Mouse (Mus musculus) kidney, adult 9 months (tissue): ENCODE data around the gene Vdr.

ENCODE experiments used
- DNase-seq: peaks from one replicate; pipeline ENCODE4 v3.0.0; 2022

Gene Vdr

DNA sequence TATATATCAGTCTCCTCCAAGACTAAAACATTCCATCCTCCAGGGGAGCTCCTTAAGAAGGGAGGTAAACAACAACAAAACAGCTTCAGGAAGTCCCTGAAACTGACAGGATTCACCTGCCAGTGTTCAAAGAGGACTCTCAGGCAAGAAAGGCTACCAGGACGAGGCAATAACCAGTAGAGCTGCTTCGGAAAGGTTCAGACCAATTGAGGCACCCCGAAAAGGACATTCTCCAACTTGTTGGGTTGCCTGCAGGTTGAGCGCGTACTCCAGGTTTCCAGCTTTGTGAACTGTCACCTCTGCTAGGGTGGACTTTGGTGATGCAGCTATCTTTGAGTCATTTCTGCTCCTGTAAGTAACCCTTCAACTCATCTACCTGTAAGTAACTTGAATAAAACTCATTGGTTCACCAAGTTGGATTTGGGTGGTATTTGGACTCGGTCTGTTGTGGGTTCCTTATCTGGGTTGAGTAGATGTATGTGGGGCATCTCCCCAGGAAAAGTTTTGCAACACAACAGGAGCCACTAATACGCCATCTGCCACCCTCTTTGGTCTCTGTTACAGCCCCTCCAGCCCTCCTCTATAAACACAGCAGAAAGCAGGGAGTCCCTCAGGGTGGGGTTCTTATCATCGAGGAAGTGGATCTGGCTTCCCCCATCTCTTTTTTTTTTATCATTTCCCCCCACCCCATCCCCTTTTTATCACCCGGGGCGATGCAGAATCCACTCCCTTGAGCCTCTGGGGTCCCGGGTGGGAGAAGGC, 64.1 kb downstream of the Vdr start:
- no peak for DNase-seq

DNA sequence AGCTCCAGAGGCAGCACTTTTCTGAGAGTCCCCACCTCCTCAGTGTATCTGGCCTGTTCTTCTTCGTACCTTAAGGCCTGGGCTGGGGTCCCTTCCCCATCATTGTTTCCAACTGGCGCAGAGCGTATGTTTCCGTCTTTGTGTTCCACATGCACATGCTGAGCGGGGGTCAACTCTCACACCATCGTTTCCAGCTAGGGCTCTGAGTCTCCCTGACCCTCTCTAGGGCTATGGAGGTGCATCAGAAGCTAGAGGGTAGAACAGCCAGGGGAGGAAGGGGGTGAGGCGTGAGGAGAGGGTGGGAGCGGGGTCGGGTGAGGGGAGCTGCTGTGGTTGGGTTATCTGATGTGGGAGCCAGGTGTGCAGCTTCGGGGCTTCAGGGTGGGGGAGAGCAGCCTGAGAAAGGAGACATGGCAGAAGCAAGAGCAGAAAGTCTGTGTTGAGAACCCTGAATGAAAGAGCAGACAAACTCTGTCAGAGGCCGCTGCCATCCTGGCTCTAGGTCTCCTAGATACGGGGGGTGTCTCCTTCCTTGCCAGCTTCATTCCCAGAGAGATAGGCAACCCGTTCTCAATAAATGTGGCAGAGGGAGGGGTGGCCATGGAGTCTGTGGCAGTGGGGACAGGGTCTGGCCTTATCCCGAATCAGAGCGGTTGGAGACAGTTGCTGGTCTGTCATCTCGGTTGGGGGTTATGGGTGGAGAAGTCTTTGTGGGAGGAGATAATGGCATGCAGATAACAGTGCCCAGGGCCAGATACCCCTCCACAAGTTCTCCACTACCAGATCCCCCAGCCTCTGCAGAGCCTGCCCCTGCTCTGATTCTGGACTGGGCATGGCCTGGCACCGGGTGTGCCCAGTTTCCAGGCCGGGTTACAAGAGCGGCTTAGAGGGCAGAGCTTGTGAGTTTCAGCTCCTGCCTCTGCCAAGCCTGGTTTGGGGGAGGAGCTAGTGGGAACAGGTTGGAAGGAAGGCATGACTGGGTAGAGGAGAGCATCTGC, 66.1 kb downstream of the Vdr start, which contains the start of gene Hdac7:
TSS of gene Hdac7 (minus strand) at position 466 of the 998 bp plus-strand sequence.
- DNase-seq, result no peak

DNA sequence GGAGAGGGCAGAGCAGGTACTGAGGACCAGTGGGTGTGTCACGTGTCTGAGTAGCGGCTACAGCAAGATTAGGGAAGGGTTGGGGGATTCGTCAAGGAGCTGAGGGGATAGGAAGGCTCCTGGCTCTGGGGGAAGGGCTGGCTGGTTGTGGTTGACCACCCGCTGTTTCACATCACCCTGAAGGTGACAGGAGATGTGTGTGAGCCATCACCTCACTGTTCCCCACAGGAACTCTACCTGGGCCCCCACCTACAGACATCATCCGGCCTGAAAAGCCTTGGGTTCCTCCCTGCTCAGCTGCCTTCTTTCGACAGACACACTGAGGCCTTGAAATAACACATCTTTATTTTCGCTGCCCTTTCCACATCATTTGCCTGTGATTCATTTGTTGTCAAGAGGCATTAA, 67.2 kb downstream of the Vdr start:
- DNase-seq, result no peak

DNA sequence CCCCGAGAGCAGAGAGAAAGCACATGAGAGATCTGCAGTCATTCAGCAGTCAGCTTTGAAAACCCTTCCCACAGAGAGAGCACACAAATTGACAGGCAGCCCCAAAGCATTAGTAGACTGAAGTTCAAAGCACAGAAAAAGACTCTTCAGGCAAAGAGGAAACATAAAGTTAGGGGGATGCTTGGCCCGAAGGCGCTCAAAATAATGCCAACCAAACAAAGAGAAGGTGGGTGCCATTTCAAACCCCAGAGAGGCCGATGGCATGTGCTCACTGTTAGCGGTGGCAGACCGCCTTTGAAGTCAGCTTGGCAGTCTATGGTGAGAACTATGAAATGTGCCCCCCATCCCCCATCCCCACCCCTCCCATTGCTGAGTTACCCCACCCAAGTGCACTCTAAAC, 68.4 kb downstream of the Vdr start:
- no peak for DNase-seq

DNA sequence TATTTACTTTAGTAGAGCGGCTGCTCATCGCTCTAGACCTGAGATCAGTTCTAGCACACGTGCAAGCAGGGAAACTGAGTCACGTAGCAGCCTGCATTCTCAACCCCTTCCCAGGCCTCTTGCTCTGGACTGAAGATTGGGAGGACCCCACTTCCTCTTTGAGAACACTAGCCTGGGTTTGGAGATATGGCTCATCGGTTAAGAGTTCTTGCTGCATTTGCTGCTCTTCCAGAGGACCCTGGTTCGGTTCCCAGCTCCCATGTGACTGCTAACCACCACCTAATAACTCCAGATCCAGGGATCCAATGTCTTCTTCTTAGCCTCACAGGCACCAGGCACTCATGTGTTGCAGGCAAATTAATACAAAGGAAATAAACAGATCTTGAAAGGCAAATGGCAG, 69.0 kb downstream of the Vdr start:
- DNase-seq, result no peak

DNA sequence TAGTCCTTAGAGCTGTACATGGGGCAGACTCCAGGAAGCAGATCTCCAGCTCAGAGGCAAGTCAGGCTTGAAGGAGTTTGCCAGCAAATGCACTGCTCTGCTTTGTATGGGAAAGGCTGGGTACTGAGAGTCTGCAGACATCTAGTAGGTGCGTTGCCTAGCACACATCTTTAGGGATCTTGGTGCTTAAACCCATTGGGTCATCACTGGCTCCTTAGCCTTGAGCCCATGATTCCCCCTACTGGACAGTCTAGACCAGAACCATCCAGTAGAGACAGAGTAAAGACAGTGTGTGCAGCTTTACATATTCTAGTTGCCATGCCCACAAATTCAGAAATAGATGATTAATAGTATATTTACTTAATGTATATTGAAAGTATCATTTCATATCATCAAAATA, 69.6 kb downstream of the Vdr start:
- DNase-seq, result no peak

DNA sequence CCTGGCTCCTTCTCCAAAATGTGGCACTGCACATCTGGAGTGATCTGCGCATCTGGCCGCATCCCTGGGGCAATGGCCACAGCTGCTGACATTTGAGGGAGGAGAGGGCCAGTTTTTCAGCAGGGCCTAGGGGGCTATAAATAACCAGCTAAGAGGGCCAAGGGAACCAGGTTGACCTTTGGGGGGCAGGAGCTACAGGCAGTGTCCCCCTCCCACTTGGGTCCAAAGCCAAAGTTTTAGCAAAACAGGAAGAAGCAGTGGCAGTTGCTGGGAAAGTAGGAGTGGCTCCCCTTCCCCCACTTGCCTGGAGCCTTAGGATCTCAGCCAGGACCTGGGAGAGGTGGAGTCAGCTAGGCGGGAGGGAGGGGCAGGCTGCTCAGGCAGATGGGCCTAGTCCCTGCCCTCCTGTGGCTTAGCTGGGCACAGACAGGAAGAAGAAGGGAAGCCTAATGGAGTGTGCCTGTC, 70.4 kb downstream of the Vdr start:
- peak; percentile 90 for DNase-seq

DNA sequence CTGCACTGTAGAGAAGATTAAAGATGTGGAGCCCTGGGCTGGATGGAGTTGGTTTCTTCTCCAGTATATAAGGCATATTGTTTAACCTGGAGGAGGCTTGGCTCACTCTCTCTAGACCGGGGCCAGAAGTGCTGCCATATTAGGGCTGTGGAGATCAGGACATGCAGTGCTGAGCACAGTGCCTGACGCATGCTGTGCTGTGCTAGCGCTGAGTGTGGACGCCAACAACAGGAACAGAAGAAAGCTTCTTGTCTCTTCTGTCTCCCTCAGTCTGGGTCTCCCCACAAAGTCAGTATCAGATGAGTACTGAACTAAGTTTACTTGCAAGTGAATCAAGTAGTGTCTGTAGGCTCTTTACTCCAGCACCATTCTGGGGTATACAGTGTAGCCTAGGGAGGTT, 71.0 kb downstream of the Vdr start:
- no peak for DNase-seq

DNA sequence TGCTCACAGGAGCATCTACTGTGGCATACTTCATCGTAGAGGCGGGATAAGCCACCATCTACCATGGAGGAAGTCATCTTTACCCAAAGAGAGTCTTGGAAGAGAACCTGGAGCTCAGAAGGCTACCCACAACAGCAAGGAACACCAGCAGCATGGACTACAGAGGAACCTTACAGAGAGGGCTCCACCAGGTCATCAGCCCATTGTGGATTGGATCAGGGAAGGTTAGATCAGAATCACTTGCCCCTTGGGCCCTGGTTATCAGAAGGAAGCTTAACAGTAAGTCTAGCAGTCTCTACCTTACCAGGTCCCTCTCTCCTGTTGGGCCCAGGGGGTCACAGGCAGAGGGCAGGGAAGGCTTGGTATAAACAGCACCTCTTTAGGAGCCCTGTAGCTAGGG, 71.4 kb downstream of the Vdr start:
- DNase-seq, result no peak

DNA sequence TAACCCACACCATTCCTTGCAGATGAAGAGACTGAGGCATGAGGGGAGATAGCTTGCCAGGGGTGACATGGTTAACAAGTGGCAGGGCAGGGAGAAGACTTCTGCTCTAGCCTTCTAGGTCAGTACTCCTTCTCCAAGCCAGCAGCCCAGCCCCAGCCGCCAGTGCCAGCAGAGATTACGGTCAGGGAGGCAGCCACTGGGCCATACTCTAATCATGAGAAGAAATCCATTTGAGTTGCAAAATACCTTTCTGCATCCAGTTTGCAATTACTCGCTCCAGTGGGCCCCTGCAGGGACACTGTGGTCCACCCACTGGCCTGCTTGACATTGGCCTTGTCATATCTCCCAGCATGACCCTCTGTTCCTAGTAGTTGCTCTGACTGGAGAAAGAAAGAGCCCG, 72.0 kb downstream of the Vdr start:
- no peak for DNase-seq

DNA sequence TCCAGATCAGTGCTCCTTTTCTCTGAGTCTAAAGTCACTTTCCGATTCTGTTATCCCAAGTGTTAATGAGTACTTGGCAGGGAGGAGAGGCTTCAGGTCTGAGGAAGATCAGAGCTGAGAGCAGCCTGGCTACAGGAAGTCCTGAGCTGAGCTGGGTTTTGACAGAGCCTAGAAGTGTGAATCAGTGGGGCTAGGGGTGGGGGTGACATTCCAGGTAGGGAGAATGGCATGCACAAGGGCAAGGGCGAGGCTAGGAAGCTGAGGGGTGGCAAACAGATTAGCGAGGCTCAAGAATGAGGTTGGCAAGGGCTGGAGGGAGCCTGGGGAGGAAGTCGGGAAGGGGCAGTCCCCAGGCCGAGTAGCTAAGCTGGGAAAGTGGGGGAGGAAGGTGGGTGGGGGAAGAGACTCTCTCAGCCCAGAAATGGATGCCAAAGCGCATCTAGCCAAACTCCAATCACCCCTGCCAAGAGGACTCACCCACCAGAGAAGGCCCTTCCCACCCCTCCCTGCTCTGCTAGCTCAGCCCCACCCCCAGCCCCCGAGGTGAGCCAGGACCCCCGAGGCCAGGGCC, 72.9 kb downstream of the Vdr start:
- no peak for DNase-seq

DNA sequence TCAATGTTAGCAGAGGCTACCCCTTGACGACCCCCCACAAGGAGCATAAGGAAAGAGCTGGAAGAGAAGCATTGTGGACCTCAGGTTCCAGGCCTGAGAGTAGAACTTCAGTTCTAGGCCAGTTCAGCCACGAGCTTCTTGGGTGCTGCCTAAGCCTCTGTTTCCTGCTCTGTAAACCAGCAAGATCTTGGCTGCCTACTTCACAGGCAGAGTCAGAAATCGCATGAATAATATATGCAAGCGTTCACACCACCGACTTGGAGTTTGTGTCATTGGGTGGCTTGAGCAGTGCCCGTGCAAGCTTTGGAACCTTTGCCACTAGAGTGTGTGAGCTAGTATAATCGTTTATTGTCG, 73.6 kb downstream of the Vdr start:
- DNase-seq, result no peak

DNA sequence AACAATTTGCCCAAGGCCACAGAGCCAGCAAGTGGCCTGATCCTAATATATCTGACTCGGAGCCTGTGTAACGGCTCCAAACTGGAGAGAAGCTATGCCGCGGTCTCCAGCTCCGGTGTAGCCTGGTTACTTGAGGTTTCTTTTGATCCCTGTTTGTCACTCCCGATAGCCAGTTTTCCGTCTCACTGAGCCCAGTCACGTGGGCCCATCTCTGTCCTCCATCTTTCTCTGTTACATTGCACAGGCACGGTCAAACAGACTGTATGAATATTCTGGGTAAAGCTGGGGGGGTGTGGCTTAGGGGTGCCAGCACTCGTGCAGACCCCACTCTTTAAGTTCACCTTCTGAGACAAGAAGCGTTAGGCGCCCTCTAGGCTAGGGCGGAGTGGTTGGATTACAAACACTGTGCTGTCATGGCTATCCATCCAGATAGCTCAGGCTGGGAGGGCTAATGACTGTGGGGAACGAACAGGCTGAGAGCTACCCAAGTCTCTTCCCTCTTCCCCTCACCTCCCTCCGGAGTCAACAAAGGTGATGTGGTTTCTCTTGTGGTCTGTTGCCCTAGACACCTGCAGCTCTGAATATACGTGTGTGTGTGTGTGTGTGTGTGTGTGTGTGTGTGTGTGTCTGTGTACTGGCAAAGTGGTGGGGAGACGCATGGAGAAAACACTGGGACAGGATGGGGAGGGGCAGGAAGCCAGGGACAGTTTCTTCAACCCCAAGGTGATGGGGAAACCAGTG, 74.1 kb downstream of the Vdr start:
- no peak for DNase-seq

DNA sequence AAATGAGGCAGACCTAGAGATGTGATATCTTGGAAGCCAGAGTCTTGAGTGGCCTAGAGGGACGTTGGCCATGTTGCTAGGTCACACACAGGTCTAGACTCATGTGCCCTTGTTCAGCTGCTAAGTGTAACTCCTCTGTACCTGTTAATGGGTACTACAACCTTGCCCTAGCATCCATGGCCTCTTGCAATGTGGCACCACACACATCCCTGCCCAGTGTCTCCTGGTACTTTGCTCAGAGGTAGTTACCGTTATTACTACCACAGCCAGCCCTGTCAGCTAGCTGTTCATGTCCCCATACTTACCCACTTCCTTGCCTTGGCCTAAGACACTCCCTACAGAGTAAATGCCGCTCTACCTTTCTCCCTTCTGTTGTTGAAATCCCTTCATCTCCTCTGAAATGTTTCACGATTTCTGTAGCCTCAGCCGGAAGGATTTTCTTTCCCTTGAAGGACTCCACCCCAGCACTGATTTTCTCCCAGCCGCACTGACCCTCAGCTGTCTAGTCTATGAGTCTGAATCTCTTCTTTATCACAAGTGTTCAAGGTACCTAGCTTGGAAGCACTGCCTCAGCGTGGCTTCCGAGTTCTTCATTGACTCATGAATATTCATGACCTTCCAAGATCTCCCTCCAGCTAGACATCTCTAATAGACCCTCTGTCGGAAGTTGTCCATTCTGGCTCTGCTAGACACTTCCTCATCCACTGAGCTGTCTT, 77.5 kb downstream of the Vdr start:
- no peak for DNase-seq

DNA sequence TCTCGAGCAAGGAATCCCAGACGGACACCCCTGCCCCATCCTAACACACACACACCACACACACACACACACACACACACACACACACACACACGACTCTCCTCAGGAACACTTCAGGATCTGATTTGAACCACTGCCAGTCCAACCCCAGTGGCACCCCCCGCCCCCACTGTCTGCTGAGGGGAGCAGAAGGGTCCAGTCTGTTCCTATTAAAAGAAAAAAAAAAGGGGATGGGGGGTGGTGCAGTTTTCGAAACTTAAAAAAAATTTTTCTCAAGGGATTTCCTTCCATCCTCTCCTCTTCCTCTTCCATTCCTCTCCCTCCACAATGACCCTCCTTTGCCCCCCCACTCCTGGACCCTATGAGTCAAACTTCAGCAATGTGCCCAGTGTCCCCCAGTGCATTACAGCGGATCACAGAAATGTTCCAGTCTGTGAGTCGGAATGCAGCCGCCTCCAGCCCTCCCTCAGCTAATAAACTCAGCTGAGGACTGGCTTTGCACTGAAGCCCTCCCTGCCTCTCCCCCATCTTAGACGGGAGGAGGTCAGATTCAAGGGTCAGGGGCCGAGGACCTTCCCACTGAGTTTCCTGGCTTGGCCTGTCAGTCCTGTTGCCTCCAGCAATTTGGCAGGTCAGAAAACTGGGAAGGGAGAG, 78.3 kb downstream of the Vdr start:
- DNase-seq, result peak; percentile 63

DNA sequence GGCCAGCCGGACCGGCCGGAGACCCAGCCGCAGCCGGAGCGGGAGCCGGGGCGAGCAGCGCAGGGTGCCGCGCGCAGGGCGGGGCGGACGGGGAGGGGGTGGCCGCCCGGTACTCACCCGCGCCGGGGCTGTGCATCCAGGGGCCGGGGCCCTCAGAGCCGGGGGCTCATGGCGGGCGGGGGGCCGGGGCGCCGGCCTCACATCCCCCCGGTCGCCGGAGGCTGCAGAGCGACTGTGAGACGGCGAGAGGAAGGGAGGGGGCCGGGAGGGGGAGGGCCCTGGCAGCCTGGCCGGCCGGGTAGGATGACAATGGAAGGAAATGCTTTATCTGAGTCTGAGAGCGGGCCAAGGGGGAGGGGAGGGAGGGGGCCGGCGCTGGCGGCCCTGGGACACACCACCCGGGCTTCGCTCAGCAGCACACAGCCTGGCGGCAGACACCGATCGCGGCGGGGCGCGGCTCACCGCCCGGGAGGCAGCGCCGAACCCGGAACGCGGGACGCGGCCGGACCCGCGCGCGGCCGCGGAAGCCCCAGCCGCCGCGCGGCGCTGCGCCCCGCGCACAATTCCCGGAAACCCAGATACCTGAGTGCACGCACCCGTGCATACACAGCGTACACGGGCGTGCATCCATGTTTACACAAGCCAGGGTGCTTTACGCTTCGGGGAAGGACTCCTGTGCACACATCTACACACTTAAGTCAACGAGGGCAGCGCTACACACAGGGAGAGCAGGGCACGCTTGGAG, 79.0 kb downstream of the Vdr start:
- DNase-seq, result peak; percentile 61

DNA sequence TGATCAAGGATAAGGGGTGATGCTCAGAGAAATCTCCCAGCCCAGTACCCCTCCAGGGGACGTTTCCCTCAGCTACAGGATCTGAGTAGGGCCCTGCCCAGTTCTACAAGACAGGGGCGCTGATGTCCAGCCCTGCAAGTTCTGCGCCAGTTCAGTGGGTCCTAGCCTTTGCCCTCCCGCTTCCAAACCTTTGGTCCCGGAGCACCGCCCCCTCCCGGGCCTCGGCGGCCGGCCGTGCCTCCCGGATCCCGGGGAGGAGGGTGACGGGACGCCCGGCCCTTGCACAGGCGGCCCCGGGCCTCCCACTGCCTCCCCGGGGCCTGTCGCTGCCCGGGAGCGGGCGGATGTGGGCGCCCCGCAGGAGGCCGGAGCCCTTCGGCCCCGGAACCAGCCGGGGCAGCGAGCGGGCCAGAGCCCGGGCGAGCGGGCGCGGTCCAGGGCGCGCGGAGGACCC, 79.6 kb downstream of the Vdr start:
- peak; percentile 77 for DNase-seq

DNA sequence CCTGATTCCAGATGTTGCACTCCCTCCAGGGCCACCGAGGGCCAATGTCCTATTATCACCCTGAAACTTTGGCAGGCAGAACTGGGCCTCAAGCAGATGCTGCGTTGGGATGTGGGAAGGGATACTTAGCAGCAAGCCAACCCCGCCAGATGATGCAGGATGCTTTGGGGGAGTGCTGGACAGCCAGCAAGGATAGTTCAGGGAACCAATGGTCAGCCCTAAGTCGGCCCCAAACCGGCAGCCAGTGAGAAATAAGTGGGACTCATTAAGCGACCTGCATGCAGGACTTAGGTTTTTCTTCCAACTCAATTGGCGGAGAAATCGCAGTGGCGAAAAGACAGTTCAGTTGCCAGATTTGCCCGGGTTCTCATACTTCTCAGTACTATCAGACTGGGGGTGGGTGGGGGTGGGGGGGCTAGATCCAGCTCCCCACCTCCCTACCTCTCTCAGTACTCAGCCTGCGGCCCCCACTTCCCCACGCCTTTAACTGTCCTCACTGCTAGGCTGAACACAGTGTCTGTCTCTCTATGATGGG, 80.1 kb downstream of the Vdr start:
- no peak for DNase-seq

DNA sequence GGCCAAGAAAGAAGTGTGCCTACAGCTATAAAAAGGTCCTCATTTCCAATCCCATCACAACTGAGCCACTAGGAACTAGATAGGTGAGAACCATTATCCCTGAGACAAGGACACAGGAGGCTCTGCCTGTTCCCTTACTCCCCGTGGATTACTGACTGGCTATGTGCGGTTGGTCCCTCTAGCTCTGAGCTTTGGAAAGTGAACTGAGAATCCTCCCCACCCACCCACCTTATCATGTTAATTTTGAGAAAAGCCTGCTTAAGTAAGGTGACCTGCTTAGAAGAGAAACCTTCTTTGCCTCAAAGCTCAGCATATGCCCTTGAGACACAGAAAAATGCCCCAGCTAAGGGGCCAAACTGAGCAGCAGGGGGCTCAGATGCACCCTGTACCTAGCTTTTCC, 81.0 kb downstream of the Vdr start:
- DNase-seq, result no peak

DNA sequence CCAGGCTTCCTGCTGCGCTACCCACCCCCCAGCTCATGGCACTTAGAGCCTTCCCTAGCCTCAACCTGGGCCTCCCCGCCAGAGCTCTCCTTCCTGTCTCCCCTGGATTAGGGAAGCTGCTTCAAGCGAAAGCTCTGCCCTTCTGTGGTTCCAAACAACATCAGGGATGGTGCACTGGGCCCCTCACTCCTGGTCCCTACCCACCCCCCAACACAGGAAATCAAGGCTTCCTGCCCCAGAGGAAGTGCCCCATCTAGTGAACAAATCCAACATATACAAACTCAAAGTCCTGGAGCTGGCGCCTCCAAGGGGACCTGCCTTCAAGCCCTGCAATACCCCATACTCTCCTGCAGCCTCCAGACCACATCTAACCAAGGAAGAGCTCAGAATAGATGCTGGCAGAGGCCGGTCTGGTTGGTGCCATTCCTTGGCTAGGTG, 81.5 kb downstream of the Vdr start:
- DNase-seq, result no peak
